Mouse (Mus musculus) ZHBTc4 (cell line): ENCODE measurements at regions not wholly inside any gene's neighbourhood (a gene's known extent, or its start where the extent isn't known, plus 50 kb on each side); places are given as distances from the start of the nearest gene placed in this dataset.

Experiments
- DNase-seq: peaks from one replicate; pipeline ENCODE4 v3.0.0-alpha.2; 2011; ENCODE audit warnings: low read depth, low spot score

DNA sequence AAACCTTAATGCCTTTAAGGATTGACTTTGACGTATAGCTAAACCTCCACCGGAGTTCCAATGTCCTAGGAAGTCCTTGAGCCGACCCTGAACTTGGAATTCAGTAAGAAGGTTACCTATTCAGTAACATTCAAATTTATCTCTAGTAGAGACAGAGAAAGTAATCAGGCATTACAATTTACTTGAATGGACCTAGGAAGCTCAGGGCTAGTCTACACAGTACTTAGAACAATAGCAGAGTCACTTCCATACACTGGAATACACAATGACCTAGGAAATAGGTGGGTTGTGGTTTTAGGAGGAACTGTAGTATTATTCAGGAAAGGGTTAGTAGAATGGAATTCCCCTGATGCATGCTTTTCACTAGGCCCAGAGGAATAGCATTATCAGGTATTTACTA lies 179.2 kb upstream of the Tas2r134 start:
- DNase-seq, result peak; percentile 95

DNA sequence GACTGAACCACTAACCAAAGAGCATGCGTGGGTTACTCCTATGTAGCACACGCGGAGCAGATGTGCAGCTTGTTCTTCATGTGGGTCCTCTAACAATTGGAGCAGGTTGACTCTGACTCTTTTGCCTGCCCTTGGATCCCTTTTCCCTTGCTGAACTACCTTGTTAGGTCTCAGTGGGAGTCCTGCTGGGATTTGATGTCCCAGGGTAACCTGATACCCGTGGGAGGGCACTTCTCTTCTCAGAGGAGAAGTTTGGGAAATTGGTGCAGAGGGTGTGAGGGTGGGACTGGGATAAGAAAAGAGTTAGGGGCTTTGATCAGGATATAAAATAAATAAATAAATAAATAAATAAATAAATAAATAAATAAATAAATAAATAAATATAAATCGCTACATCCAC lies 179.7 kb upstream of the Tas2r134 start:
- DNase-seq, result peak; percentile 96

- no peak for DNase-seq
Measured at GRCm38 (mm10) chr2:51444386-51445080, 182.8 kb upstream of the Tas2r134 start.

DNA sequence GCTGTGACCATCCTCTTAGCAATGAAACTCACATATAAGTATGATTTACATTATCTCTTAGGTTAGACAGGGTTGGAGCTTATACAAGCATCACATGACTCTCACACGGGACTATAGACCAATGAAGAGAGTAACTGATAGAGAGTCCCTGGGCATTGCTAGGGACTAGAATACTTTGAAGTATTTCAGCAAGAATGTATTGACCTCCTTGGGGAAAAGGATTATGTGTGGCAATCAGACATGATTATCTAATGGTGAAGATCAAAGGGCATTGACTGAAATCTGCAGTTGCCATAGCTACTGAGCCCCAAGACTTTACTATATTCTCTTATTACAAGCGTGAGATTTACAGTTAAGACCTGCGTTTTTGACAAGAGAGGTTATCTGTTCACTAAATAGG lies 183.4 kb upstream of the Tas2r134 start:
- DNase-seq, result no peak

- no peak for DNase-seq
Measured at GRCm38 (mm10) chr2:51439047-51439446, 188.3 kb upstream of the Tas2r134 start.

DNA sequence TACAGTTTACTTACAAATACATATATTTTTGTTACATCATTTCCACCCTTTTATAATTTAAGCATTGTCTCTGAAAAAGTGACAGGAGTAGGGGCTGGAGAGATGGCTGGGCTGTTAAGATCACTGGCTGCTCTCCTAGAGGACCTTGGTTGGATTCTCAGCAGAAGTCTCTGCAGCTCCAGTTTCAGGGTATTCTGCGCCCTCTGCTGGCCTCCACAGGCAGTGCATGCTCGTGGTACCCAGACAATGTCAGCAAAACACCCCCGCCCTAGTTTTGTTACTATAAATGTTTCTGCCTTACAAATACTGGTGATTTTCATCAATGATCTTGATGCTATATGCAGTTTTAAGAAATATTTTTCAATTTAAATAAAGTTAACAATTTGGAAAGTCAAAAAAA lies 190.7 kb upstream of the Tas2r134 start:
- DNase-seq, result peak; percentile 74

GRCm38 (mm10) chr2:51431564-51431963 lies 195.7 kb upstream of the Tas2r134 start:
- DNase-seq, result no peak

- DNase-seq, result no peak
Measured at GRCm38 (mm10) chr2:51429716-51430115, 197.6 kb upstream of the Tas2r134 start.

GRCm38 (mm10) chr2:51422442-51422841 lies 204.9 kb upstream of the Tas2r134 start:
- no peak for DNase-seq

DNA sequence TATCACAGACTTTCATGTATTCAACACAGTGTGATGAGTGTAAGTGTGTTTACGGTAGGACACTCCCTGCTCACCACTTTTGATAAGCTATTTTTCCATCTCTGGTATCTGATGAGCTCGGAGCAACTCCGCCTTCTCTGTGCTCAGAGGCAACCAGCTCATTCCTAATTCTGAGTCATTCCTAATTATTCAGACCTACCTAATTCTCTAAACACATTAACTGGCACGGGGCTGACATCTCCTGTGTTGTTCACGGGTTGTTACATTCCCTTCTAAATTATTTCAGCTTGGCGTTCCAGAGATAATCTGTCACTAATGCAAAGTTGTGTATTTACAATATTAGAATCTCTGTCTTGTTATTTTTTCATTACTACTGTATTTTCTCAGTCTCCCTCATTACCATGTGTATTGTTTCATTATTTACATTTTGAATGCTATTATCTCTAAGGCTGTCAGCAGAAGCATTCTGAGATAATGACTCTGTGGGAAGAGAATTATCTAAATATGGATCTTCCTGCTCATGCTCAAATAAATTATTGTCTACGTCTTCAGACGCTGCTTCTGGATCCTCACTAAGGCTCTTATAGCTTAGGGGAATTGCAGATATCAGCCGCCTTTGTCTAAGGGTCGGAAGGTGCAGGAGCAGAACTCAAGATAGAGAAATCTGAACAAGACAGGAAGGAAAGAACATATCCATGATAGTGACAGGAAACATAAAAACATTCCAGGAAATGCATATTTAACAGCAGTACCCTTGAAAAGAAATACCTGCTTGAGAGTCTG lies 209.2 kb upstream of the Tas2r134 start:
- no peak for DNase-seq

GRCm38 (mm10) chr2:51388390-51388789 lies 238.9 kb upstream of the Tas2r134 start:
- no peak for DNase-seq

- no peak for DNase-seq
Measured at GRCm38 (mm10) chr2:51387136-51387535, 238.2 kb upstream of the Rnd3 start.

GRCm38 (mm10) chr2:51376597-51376996 lies 227.7 kb upstream of the Rnd3 start:
- no peak for DNase-seq

GRCm38 (mm10) chr2:51374636-51375035 lies 225.7 kb upstream of the Rnd3 start:
- no peak for DNase-seq

GRCm38 (mm10) chr2:51372771-51373170 lies 223.9 kb upstream of the Rnd3 start:
- no peak for DNase-seq

DNA sequence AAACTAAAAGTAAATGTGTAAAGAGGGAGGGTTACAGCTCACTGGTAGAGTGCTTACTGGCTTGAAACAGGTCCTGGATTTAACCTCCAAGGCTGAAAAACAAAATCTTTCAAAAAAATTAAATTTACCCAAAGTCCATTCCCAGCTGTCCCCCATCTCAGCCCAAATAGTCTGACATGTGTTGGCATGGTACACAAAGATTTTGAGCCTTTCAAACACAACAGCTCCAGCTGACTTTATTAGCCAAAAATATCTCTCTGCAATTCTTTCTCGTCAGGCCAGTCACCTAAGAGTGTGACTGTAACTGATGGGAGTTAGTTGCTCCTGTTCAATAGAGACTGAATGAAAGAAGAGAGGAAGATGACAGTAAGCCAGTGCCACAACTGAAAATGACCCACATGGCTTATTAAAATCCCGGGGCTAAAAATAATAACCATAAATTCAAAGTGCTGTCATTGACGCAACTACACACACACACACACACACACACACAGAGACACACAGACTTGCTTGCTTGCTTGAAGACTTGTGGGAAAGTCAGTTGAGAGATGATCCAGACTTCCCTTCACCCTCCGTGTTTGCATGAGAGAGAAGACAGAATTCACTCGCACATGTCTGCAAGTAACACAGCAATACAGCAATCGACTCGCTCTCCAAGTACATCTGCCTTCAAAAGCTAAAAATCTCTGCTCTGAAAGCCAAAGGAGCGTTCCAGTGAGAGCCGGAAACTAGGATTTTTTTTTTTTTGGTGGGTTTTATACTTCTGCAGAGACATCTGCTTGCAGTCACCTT lies 214.1 kb upstream of the Rnd3 start:
- DNase-seq, result no peak

DNA sequence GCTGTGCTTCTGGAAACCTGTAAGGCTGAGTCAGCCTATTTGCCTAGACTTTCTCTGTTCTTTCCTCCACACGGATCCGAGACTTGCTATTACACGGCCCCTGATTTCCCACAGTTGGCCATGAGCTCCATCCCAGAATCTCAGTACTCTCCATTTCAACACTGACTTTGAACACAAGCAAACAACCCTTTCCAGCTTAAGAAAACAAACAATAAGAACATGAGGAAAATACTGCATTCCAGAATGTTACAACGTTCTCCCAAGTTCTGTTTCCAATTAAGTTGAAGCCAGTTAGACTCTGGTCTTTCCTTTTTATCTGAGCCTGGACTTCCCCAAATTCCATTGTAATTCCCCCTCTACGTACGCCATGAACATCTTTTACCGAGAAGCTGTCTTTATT lies 206.4 kb upstream of the Rnd3 start:
- DNase-seq, result no peak

- DNase-seq, result no peak
Measured at GRCm38 (mm10) chr2:51354800-51355199, 205.9 kb upstream of the Rnd3 start.

DNA sequence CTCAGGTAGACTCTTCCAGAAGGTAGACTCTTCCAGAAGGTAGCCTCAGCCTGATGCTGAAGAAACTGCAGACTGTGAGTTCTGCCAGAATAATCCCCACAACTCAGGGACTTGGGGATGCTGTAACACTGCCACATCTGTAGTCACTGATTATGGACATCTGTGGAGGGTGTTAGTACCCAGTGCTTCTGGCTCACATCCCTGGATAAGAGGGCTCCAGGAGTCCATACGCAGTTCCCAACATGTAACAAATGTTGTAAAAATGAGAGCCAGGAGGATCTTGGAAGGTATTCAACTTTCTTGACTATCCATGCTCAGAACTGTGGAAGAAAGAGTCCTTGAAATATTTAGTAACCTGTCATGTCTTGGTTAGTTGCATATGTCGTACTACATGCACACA lies 200.7 kb upstream of the Rnd3 start:
- no peak for DNase-seq

GRCm38 (mm10) chr2:51348774-51349173 lies 199.9 kb upstream of the Rnd3 start:
- DNase-seq, result no peak

GRCm38 (mm10) chr2:51347086-51347485 lies 198.2 kb upstream of the Rnd3 start:
- DNase-seq, result no peak

DNA sequence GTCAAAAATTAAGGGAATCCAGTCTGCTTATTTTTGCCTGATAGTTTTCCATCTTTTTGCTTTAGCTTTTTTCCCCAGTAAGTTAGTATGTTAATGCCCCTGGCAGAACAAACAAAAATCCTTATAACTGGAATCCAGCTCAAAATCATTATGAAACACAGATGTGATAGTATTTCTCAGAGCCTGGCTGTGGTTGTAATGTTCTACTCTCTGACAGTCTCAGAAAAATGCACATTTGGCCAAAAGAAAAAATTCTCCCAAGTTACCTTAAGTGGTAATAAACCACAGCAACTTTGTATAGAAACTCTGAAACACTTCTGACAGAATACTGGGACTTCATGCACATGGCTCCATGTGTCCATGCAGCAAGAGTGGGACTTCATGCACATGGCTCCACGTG lies 193.5 kb upstream of the Rnd3 start:
- DNase-seq, result no peak
